Comparison of ENCODE assay signal across 8 mouse cellular contexts in genomic region chr12:3870859-3871462, GRCm38 (mm10).
DNase-seq lines count a peak whose midpoint lies in the region; ATAC-seq and TF ChIP-seq lines count a peak whose summit lies in the region.

No protein-coding gene starts in this region.

- no peak for TF ChIP-seq POLR2A in ES-Bruce4 (IDR thresholded peaks at IDR 0.05; ENCODE audit: insufficient read depth, low read length)

- H3K4me2 ChIP-seq in forebrain, embryonic 13.5 days, result peak overlapping the region; percentile 33
- H3K4me2 ChIP-seq in midbrain, embryonic 16.5 days (ENCODE audit: low read length), result peak overlapping the region; percentile 3; the same call in 1 of the 2 replicates

- TF ChIP-seq EP300 in ES-Bruce4 (IDR thresholded peaks at IDR 0.05; ENCODE audit: insufficient read depth, low read depth, low read length), result no peak

- H3K27me3 ChIP-seq in ES-Bruce4 (ENCODE audit: control insufficient read depth, insufficient read depth, low read length, poor library complexity, severe bottlenecking), result no peaks in the 10 kb centered on the region
- no peaks in the 10 kb centered on the region for H3K27me3 ChIP-seq in forebrain, embryonic 13.5 days
- peaks cover 9% of the 10 kb centered on the region; the same call in 1 of the 2 replicates for H3K27me3 ChIP-seq in limb, embryonic 10.5 days (ENCODE audit: low read depth, poor library complexity, severe bottlenecking)
- no peaks in the 10 kb centered on the region for H3K27me3 ChIP-seq in midbrain, embryonic 16.5 days (ENCODE audit: control insufficient read depth, insufficient read depth, low read depth, low read length)

- H3K36me3 ChIP-seq in ES-Bruce4 (ENCODE audit: control insufficient read depth, insufficient read depth, low read length, poor library complexity, severe bottlenecking), result no peaks in the 10 kb centered on the region
- H3K36me3 ChIP-seq in forebrain, embryonic 13.5 days (ENCODE audit: poor library complexity, severe bottlenecking), result peaks cover 48% of the 10 kb centered on the region
- H3K36me3 ChIP-seq in limb, embryonic 10.5 days, result peaks cover 43% of the 10 kb centered on the region
- H3K36me3 ChIP-seq in midbrain, embryonic 16.5 days (ENCODE audit: control insufficient read depth, insufficient read depth, low read length), result peaks cover 26% of the 10 kb centered on the region

- H3K9ac ChIP-seq in ES-Bruce4 (ENCODE audit: low read depth, poor library complexity, severe bottlenecking), result peak overlapping the region; percentile 27
- H3K9ac ChIP-seq in forebrain, embryonic 13.5 days, result peak overlapping the region; percentile 26; the same call in 1 of the 2 replicates
- peak overlapping the region; percentile 22 for H3K9ac ChIP-seq in midbrain, embryonic 16.5 days (ENCODE audit: low read depth, low read length)

- peak; percentile 88 for DNase-seq in CD4-positive helper T cell, adult 2 months (ENCODE audit: low read depth, low spot score)
- peak; percentile 66 for DNase-seq in limb, embryonic 10.5 days (ENCODE audit: low spot score)
- DNase-seq in thymus, postnatal 14 days, result peak; percentile 90
- DNase-seq in left cerebral cortex, postnatal 14 days (ENCODE audit: low spot score in 2 of 2), result no peak
- no peak for DNase-seq in ovary, postnatal 14 days (ENCODE audit: low spot score)

- no peaks in the 10 kb centered on the region for H3K9me3 ChIP-seq in ES-Bruce4 (replicated peaks; ENCODE audit: control insufficient read depth, insufficient read depth, low read length, poor library complexity, severe bottlenecking)
- no peaks in the 10 kb centered on the region for H3K9me3 ChIP-seq in forebrain, embryonic 13.5 days (replicated peaks)
- H3K9me3 ChIP-seq in limb, embryonic 10.5 days (replicated peaks), result no peaks in the 10 kb centered on the region
- no peaks in the 10 kb centered on the region for H3K9me3 ChIP-seq in midbrain, embryonic 16.5 days (replicated peaks; ENCODE audit: control insufficient read depth, low read length, poor library complexity, severe bottlenecking)

- peak overlapping the region; percentile 52 for H3K4me3 ChIP-seq in ES-Bruce4 (ENCODE audit: low read depth, low read length)
- H3K4me3 ChIP-seq in forebrain, embryonic 13.5 days, result 0 out of 2 replicates have a peak overlapping the region, but pooled peaks have one; percentile 2
- peak overlapping the region; percentile 33 for H3K4me3 ChIP-seq in limb, embryonic 10.5 days
- no peak overlapping the region for H3K4me3 ChIP-seq in midbrain, embryonic 16.5 days (ENCODE audit: low read depth, low read length)

- intact Hi-C loops in left cerebral cortex, postnatal 14 days (cut with DNase I), result loop anchor here (5.0 kb wide), 1 partner anchor 64 kb away; the partner anchor contains the start of gene Dnmt3a

- peak; percentile 56 for ATAC-seq in forebrain, embryonic 13.5 days
- ATAC-seq in midbrain, embryonic 16.5 days, result peak; percentile 64

- 13% methylated on average over 18 of the region's 19 CpGs for WGBS in forebrain, embryonic 13.5 days
- WGBS in limb, embryonic 10.5 days, result 12% methylated on average over 19 of the region's 19 CpGs
- 9% methylated on average over 19 of the region's 19 CpGs for whole genome bisulfite sequencing in midbrain, embryonic 16.5 days

- peaks cover 10% of the 10 kb centered on the region for H3K4me1 ChIP-seq in ES-Bruce4 (ENCODE audit: control insufficient read depth, insufficient read depth, low read length)
- H3K4me1 ChIP-seq in forebrain, embryonic 13.5 days, result peaks cover 25% of the 10 kb centered on the region
- peaks cover 41% of the 10 kb centered on the region for H3K4me1 ChIP-seq in limb, embryonic 10.5 days
- H3K4me1 ChIP-seq in midbrain, embryonic 16.5 days (ENCODE audit: control insufficient read depth, insufficient read depth, low read length), result peaks cover 5% of the 10 kb centered on the region

- peak; percentile 59 for TF ChIP-seq CTCF in ES-Bruce4 (IDR thresholded peaks at IDR 0.05; ENCODE audit: low read depth, low read length)

- peak overlapping the region; percentile 10; the same call in 1 of the 2 replicates for H3K27ac ChIP-seq in ES-Bruce4 (ENCODE audit: insufficient read depth, low read length)
- H3K27ac ChIP-seq in forebrain, embryonic 13.5 days, result peak overlapping the region; percentile 41
- H3K27ac ChIP-seq in limb, embryonic 10.5 days, result peak overlapping the region; percentile 74
- peak overlapping the region; percentile 62 for H3K27ac ChIP-seq in midbrain, embryonic 16.5 days (ENCODE audit: low read length)

Comparison
In these comparisons a context has a peak if more than half of its experiments do, and no peak if none do; other contexts are left out.
1. DNase-seq: peak in CD4-positive helper T cell, adult 2 months (single experiment), limb, embryonic 10.5 days (single experiment) and thymus, postnatal 14 days (single experiment); none in left cerebral cortex, postnatal 14 days (0 of 2) and ovary, postnatal 14 days (single experiment).
2. H3K27ac ChIP-seq: peak in every context shown above with its lines; median percentile 74 in limb, embryonic 10.5 days; 62 in midbrain, embryonic 16.5 days; 41 in forebrain, embryonic 13.5 days; 10 in ES-Bruce4.
3. Peak in every context shown above with its lines, with median percentiles within 50 percentile points of each other: H3K9ac ChIP-seq.